Mouse (Mus musculus) urinary bladder, postnatal 14 days (tissue): ENCODE data around the gene Ppfia1.

Experiments
- DNase-seq: peaks from one replicate; pipeline ENCODE4 v3.0.0; 2021; ENCODE audit warnings: low spot score

The Ppfia1 gene

DNA sequence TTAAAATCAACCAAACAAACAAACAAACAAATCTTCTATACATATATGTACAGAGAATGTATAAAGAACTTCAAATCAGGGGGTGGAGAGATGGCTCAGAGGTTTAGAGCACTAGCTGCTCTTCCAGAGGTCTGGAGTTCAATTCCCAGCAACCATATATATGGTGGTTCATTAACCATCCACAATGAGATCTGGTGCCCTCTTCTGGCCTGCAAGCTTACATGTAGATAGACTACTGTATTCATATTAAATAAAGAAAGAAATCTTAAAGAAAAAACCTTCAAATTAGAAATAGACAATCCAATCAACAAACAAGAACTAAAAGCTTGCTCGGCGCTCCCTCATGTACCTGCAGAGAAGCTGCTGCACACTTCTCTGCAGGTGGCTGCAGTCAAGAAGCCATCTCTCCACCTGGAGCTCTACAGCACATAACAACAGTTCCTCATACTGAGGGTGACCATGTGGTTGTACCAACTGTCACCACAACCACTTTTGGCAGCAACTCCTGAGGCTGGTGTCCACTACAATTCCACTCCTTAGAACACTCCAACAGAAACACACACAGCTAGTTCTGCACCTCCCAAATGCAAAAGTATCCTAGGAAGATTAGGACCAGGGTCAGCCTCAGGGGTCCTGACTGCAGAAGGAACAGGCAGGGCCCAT, 3.5 kb downstream of the Ppfia1 start:
- no peak for DNase-seq

GRCm38 (mm10) chr7:144545231-144545630, 8.3 kb downstream of the Ppfia1 start:
- no peak for DNase-seq

DNA sequence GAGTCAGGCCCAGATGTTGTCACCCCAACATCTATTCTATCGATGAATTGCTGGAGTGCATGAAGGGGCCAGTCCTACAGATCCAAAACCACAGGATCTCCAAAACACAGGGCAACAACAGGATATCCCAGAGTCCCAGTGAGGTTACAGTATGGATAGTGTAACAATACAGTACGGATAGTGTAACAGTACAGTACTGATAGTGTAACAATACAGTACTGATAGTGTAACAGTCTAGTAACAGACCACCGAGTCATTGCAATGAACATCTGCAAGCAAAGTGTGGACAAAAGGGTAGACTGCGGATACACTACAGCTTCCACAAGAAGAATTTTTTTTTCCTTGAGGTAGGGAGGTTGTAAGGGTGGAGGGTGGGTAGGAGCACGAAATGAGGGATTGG, 12.2 kb downstream of the Ppfia1 start:
- DNase-seq: no peak

DNA sequence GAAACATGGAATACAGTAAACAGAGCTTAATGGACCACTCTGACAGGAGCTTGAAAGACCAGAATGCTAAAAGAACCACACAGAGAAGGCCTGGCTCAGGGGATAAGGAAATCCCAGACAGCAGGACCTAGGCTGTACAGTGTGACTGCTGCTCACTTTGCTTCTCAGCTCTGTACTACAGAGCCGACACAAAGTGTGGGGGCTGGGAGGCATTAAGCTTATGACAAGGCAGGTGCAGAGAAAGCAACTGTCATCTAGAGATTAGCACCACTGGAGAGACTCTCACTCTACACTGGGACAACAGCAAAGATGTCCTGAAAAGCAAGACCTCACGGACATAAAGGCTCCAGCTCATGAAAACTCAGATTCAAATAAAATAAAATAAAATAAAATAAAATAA, 14.4 kb downstream of the Ppfia1 start:
- no peak for DNase-seq

DNA sequence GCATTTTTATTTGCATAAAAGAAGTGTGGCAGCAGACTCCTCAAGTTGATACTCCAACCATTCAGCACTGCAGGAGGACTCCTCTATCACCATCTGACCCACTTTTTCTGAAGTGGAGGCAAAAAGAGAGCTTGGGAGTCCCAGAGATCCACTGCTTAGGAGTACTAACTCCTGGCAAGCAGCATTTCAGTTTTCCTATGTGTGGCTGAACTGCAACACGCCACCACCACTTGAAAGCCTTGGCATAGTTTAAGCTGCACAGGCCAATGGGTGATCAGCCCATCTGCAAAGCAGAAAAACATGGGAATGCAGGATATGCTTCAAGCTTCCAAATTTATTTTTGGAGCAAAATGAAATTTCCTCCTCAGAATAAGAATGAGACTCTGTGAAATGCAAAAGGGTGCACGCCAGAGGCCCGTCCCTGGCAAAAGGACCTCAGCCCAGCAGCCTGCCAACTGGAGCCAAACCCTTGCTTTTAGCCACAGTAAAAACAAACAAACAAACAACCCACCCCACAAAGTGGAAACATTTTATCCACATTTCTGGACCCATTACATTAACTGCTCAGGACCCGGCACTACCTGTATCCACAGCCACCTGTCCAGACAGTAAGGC, 15.4 kb downstream of the Ppfia1 start:
- no peak for DNase-seq

DNA sequence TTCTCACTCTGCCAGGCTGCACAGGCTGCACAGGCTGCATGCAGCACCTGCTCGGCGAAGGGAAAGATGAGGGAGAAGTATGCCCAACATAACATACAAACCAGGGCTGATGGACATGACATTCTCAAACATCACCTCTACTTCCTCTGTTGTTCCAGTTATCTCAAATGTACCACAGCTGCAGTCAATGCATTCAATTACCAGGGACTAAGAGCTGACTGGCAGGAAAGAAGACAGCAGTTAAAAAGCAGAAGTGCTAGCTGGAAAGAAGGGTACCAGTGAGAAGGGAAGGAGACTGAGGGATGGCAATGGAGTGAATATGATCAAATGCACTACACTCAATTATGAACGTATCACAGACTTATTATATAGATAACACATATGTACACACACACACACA, 17.2 kb downstream of the Ppfia1 start:
- no peak for DNase-seq

DNA sequence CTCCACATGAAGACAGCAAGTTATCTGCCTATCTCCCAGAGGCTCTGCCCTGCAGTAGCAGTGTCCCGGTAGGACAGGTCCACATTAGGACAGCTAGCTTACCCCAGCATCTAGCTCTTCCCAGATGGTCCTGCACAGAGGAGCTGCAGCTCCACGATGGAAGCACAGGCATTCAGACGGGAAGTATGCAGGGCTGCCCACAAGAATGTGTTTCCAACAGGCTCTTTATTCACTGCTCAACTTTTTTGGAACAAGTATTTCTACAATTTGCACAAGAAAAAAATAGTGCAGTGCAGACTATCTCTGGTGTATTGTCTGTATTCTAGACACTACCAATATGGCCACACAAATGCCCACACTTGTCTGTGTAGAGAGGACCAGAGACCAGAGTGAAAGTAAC, 18.8 kb downstream of the Ppfia1 start:
- no peak for DNase-seq

GRCm38 (mm10) chr7:144531585-144532378, 21.7 kb downstream of the Ppfia1 start:
- no peak for DNase-seq

GRCm38 (mm10) chr7:144529851-144530250, 23.7 kb downstream of the Ppfia1 start:
- no peak for DNase-seq

- DNase-seq: no peak
These were observed 25.8 kb downstream of the Ppfia1 start for GRCm38 (mm10) chr7:144527723-144528221.

- no peak for DNase-seq
These were observed 26.9 kb downstream of the Ppfia1 start for GRCm38 (mm10) chr7:144526649-144527048.

- no peak for DNase-seq
These were observed 28.9 kb downstream of the Ppfia1 start for GRCm38 (mm10) chr7:144524427-144525191.

GRCm38 (mm10) chr7:144523415-144523814, 30.1 kb downstream of the Ppfia1 start:
- DNase-seq: no peak

DNA sequence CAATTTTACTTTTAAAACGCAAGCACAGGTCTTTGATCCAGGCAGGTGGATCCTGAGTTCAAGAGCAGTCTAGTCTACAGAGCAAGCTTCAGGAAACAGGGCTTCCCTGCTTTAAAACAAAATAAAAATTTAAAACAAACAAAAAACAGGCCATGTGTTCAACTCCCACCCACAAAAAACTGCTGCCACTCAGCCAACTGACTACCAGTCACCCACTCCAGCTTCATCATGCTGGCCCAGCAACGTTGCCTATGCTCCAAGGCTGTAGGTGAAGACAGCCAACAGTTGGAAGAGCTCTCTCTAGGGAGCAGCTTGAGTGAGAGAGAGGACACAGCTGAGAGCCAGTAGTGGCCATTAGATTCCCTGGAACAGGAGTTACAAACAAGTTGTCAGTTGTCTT, 31.6 kb downstream of the Ppfia1 start:
- DNase-seq: no peak

DNA sequence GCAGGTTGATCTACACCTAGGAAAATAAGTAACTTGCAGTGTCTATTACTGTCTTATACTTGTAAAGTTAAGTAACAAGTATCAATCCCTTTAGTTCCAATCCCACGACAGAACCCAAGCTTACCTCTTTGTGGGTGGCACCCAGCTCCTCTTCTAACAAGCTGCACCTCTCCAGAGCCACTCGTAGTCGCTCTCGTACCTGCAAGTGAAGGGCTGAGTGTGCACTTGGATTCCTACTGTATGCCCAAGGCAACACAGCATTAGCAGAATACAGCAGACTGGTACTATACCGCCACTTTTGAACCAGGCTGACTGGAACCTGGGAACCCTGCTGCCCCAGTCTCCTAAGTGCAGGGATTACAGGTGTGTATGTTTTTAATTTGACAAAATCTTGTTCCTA, 33.7 kb downstream of the Ppfia1 start:
- no peak for DNase-seq

DNA sequence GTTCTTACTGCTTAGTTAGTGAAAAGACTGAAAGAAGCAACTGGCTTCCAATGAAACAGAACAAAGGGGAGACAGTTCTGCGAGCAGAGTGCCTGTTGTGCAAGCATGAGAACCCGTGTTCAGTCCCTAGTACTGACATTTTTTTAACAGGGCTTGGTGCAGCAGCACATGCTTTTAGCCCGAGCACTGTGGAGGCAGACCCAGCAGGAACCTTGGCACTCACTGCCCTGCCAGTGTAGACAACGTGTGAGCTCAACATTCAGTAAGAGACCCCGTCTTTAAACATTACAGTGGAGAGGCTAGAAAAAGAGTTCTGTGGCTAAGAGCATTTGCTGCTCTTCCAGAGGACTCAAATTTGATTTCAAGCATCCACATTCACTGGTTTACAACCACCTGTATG, 36.8 kb downstream of the Ppfia1 start:
- no peak for DNase-seq

DNA sequence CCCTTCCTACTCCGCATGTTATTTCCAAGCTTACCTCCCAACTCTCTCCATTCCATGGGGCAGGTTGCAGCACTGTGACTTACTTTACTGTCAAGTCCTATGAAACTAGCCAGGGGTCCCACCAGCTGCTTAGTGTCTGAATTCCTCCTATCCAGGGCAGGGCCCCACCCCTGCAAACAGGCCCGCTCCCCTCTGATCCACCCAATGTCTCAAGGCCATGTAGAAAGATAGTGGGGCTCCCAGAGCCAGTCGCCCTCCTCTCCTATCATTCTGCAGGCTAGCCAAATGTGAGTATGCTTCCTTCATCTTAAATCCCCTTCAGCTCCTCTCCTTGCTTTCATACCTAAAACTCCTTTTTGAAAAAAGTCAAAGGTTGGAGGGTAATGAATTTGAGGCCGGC, 44.4 kb downstream of the Ppfia1 start:
- no peak for DNase-seq

DNA sequence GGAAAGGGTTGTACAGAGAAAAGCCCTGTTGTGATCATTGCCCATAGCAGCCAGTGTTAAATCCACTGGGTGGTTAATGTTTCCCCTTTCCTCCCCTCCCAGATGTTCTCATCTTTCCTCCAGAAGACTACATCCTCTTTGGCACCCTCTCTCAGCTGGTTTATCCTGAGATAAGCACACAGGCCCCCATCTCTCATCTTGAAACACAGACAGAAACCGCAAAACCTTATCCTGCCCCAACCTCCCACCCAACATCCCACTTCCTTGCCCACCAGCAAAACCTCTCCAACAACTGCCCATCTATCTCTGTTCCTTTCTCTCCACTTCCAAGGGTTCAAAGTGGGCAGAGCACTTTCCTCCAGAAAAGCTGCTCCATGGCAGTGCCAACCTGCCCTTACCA, 46.7 kb downstream of the Ppfia1 start:
- no peak for DNase-seq

DNA sequence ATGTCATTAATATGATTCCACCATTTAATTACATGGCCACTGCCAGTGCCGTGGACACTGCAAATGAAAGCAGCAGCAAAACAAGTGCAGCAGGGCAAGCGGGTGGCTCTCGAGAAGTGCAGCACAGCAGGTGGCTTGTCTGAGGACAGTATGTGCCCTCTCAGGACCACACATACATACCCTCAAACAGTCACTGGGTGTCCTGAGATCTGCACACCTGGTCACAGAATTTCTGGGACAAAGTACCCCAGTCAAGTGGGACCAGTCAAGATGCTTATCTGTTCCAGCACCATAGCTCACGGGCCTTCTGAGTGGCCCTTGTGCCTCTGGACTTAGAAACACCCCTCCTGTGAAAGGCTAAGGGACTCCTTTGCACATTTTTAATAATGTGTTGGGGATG, 49.6 kb downstream of the Ppfia1 start:
- no peak for DNase-seq

GRCm38 (mm10) chr7:144492931-144493330, 60.6 kb downstream of the Ppfia1 start:
- DNase-seq: no peak

DNA sequence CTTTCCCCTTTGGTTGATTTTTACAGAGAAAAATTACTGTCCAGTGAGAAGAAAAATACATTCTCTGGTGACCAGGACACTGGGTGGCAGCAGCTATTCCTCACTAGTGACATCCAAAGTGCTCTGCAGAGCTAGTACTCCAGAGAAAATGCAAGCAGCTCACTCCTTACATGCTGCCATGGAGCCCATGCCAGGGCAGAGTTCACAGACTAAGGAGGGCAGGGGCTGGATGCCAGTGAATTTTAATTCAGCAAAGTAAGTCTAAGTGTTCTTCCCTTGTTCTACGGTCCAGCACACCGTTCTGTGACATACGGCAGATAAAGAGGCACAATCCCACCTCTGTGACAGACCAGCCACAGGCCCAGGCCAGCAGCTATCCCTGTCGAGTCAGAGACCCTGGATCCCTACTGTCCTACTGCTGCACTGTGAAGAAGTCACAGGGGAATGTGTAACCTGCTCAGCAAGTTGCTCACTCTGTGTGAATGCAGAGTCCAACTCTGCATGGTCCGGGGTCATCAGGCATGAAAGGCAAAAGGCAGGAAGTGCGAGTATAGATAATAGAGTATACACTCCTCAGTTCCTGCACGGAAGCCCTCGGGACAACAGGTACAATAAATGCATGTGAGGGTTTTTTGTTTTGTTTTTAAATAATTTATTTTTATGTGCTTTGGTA, 63.2 kb downstream of the Ppfia1 start:
- DNase-seq: no peak
